Mouse (Mus musculus) ES-Bruce4 (cell line): Measurements from ENCODE around the gene Wscd2.

ENCODE experiments used
- CTCF ChIP-seq: IDR thresholded peaks from one replicate; pipeline ENCODE4 v1.8.1; 2011; ENCODE audit warnings: low read depth, low read length
- POLR2A ChIP-seq: IDR thresholded peaks from one replicate; pipeline ENCODE4 v1.8.1; 2011; ENCODE audit warnings: low read length; ENCODE audit not compliant: insufficient read depth

GRCm38 (mm10) chr5:113579128-113579527, 89.0 kb downstream of the Wscd2 start:
- no peak for TF ChIP-seq POLR2A
- TF ChIP-seq CTCF: no peak
